Mouse (Mus musculus) hindbrain, embryonic 11.5 days (tissue): ENCODE results near the gene Ccdc69. TPM values are rescaled to one million over a fixed set of nuclear protein-coding genes. Genes with fewer than 3 reads are reported as not detected.

ENCODE experiments used
- polyA plus RNA-seq: library from polyadenylated mRNA; unstranded; fragments of >200 nt; fragmentation: Nextera tagmentation; extraction: Ambion mirVana; gene quantifications from 2 replicates; pipeline ENCODE4 v1.2.1, GENCODE M21; 2014

Gene Ccdc69
- polyA plus RNA-seq, 1 experiment from 2014 or later: 0.36 TPM

Other genes with a start within 250 kb of the Ccdc69 start
- 9.7 and 11.2 TPM in 2 replicates for gene Lyrm7, start 217.2 kb downstream of the Ccdc69 start, polyA plus RNA-seq
- 654 and 669 TPM in 2 replicates for gene Hint1, start 211.7 kb downstream of the Ccdc69 start, polyA plus RNA-seq
- 91.4 and 114 TPM in 2 replicates for gene Gpx3, start 175.7 kb downstream of the Ccdc69 start, polyA plus RNA-seq
- 9.8 and 10.3 TPM in 2 replicates for gene Tnip1, start 115.2 kb downstream of the Ccdc69 start, polyA plus RNA-seq
- gene Anxa6, start 44.7 kb downstream of the Ccdc69 start, polyA plus RNA-seq: 90.2 and 91.6 TPM in 2 replicates
- 14.1 and 15.6 TPM in 2 replicates for gene Gm2a, start 20.0 kb upstream of the Ccdc69 start, polyA plus RNA-seq
- gene Slc36a3, start 73.6 kb upstream of the Ccdc69 start, polyA plus RNA-seq: not detected in 2 replicates
- 0.65 and 0.67 TPM in 2 replicates for gene Slc36a2, start 106.9 kb upstream of the Ccdc69 start, polyA plus RNA-seq
- 2.0 and 3.2 TPM in 2 replicates for gene Slc36a1, start 126.2 kb upstream of the Ccdc69 start, polyA plus RNA-seq